Mouse (Mus musculus): ENCODE measurements around the gene Adam23. TPM values are rescaled to one million over a fixed set of nuclear protein-coding genes. Genes with fewer than 3 reads are reported as not detected.

The Adam23 gene
- total and polyA plus RNA-seq, 2 experiments = 2.8 to 25.0 TPM

GRCm38 (mm10) chr1:63478946-63479345 lies 33.3 kb downstream of the Adam23 start:
- WGBS = 79% methylated on average over 5 of the region's 5 CpGs
- no peak for TF ChIP-seq POLR2A (IDR thresholded peaks at IDR 0.05; ENCODE audit: extremely low read depth, insufficient read depth, low read length)
- TF ChIP-seq CTCF (IDR thresholded peaks at IDR 0.05; ENCODE audit: low read depth, low read length) = no peak
- no peak overlapping the region for H3K9ac ChIP-seq (ENCODE audit: low read depth, low read length)
- H3K27ac ChIP-seq (replicated peaks; ENCODE audit: insufficient read depth, low read depth, low read length) = no peak overlapping the region
- no peaks in the 10 kb centered on the region for H3K79me2 ChIP-seq (ENCODE audit: control insufficient read depth, insufficient read depth, low read length)
- no peaks in the 10 kb centered on the region for H3K36me3 ChIP-seq (ENCODE audit: control insufficient read depth, insufficient read depth, low read length)
- no peaks in the 10 kb centered on the region for H3K4me1 ChIP-seq (ENCODE audit: control insufficient read depth, insufficient read depth, low read length)
- no peak overlapping the region for H3K4me3 ChIP-seq (ENCODE audit: insufficient read depth, low read depth, low read length)
- peak; percentile 3 for DNase-seq (ENCODE audit: extremely low read depth, low read depth, low spot score)
- H3K27me3 ChIP-seq (ENCODE audit: control insufficient read depth, insufficient read depth, low read length) = no peaks in the 10 kb centered on the region

GRCm38 (mm10) chr1:63484646-63485045 lies 39.0 kb downstream of the Adam23 start:
- no peak overlapping the region for H3K27ac ChIP-seq (replicated peaks; ENCODE audit: insufficient read depth, low read depth, low read length)
- DNase-seq (ENCODE audit: extremely low read depth, low read depth, low spot score) = no peak
- H3K27me3 ChIP-seq (ENCODE audit: control insufficient read depth, insufficient read depth, low read length) = no peaks in the 10 kb centered on the region
- H3K9ac ChIP-seq (ENCODE audit: low read depth, low read length) = no peak overlapping the region
- no peaks in the 10 kb centered on the region for H3K36me3 ChIP-seq (ENCODE audit: control insufficient read depth, insufficient read depth, low read length)
- TF ChIP-seq CTCF (IDR thresholded peaks at IDR 0.05; ENCODE audit: low read depth, low read length) = no peak
- no peak for TF ChIP-seq POLR2A (IDR thresholded peaks at IDR 0.05; ENCODE audit: extremely low read depth, insufficient read depth, low read length)
- no peak overlapping the region for H3K4me3 ChIP-seq (ENCODE audit: insufficient read depth, low read depth, low read length)
- H3K79me2 ChIP-seq (ENCODE audit: control insufficient read depth, insufficient read depth, low read length) = no peaks in the 10 kb centered on the region
- WGBS = 87% methylated on average over 6 of the region's 6 CpGs
- H3K4me1 ChIP-seq (ENCODE audit: control insufficient read depth, insufficient read depth, low read length) = no peaks in the 10 kb centered on the region

GRCm38 (mm10) chr1:63486646-63487045 lies 41.0 kb downstream of the Adam23 start:
- no peaks in the 10 kb centered on the region for H3K27me3 ChIP-seq (ENCODE audit: control insufficient read depth, insufficient read depth, low read length)
- no peak overlapping the region for H3K27ac ChIP-seq (replicated peaks; ENCODE audit: insufficient read depth, low read depth, low read length)
- no peak overlapping the region for H3K9ac ChIP-seq (ENCODE audit: low read depth, low read length)
- H3K79me2 ChIP-seq (ENCODE audit: control insufficient read depth, insufficient read depth, low read length) = no peaks in the 10 kb centered on the region
- no peak overlapping the region for H3K4me3 ChIP-seq (ENCODE audit: insufficient read depth, low read depth, low read length)
- no peaks in the 10 kb centered on the region for H3K36me3 ChIP-seq (ENCODE audit: control insufficient read depth, insufficient read depth, low read length)
- no peak for DNase-seq (ENCODE audit: extremely low read depth, low read depth, low spot score)
- TF ChIP-seq CTCF (IDR thresholded peaks at IDR 0.05; ENCODE audit: low read depth, low read length) (no peak), POLR2A (IDR thresholded peaks at IDR 0.05; ENCODE audit: extremely low read depth, insufficient read depth, low read length) (no peak)
- no peaks in the 10 kb centered on the region for H3K4me1 ChIP-seq (ENCODE audit: control insufficient read depth, insufficient read depth, low read length)
- 66% methylated on average over 2 of the region's 2 CpGs for WGBS

GRCm38 (mm10) chr1:63491001-63491400 lies 45.3 kb downstream of the Adam23 start:
- H3K9ac ChIP-seq (ENCODE audit: low read depth, low read length) = no peak overlapping the region
- no peak for TF ChIP-seq CTCF (IDR thresholded peaks at IDR 0.05; ENCODE audit: low read depth, low read length)
- no peak for TF ChIP-seq POLR2A (IDR thresholded peaks at IDR 0.05; ENCODE audit: extremely low read depth, insufficient read depth, low read length)
- 44% methylated on average over 1 of the region's 1 CpGs for WGBS
- no peak overlapping the region for H3K4me3 ChIP-seq (ENCODE audit: insufficient read depth, low read depth, low read length)
- no peak overlapping the region for H3K27ac ChIP-seq (replicated peaks; ENCODE audit: insufficient read depth, low read depth, low read length)
- DNase-seq (ENCODE audit: extremely low read depth, low read depth, low spot score) = no peak
- no peaks in the 10 kb centered on the region for H3K4me1 ChIP-seq (ENCODE audit: control insufficient read depth, insufficient read depth, low read length)
- no peaks in the 10 kb centered on the region for H3K36me3 ChIP-seq (ENCODE audit: control insufficient read depth, insufficient read depth, low read length)
- H3K79me2 ChIP-seq (ENCODE audit: control insufficient read depth, insufficient read depth, low read length) = no peaks in the 10 kb centered on the region
- H3K27me3 ChIP-seq (ENCODE audit: control insufficient read depth, insufficient read depth, low read length) = no peaks in the 10 kb centered on the region

- no peaks in the 10 kb centered on the region for H3K79me2 ChIP-seq (ENCODE audit: control insufficient read depth, insufficient read depth, low read length)
- no peaks in the 10 kb centered on the region for H3K36me3 ChIP-seq (ENCODE audit: control insufficient read depth, insufficient read depth, low read length)
- TF ChIP-seq CTCF (IDR thresholded peaks at IDR 0.05; ENCODE audit: low read depth, low read length) = no peak
- no peak for TF ChIP-seq POLR2A (IDR thresholded peaks at IDR 0.05; ENCODE audit: extremely low read depth, insufficient read depth, low read length)
- H3K27me3 ChIP-seq (ENCODE audit: control insufficient read depth, insufficient read depth, low read length) = no peaks in the 10 kb centered on the region
- no peak for DNase-seq (ENCODE audit: extremely low read depth, low read depth, low spot score)
- WGBS = 79% methylated on average over 5 of the region's 5 CpGs
- no peak overlapping the region for H3K27ac ChIP-seq (replicated peaks; ENCODE audit: insufficient read depth, low read depth, low read length)
- no peak overlapping the region for H3K4me3 ChIP-seq (ENCODE audit: insufficient read depth, low read depth, low read length)
- H3K9ac ChIP-seq (ENCODE audit: low read depth, low read length) = no peak overlapping the region
- no peaks in the 10 kb centered on the region for H3K4me1 ChIP-seq (ENCODE audit: control insufficient read depth, insufficient read depth, low read length)
Measured at GRCm38 (mm10) chr1:63493325-63493724, 47.6 kb downstream of the Adam23 start.

- Histone ChIP-seq H3K4me3 (ENCODE audit: insufficient read depth, low read depth, low read length) (no peak overlapping the region), H3K27me3 (ENCODE audit: control insufficient read depth, insufficient read depth, low read length) (no peaks in the 10 kb centered on the region), H3K36me3 (ENCODE audit: control insufficient read depth, insufficient read depth, low read length) (no peaks in the 10 kb centered on the region), H3K79me2 (ENCODE audit: control insufficient read depth, insufficient read depth, low read length) (no peaks in the 10 kb centered on the region), H3K9ac (ENCODE audit: low read depth, low read length) (no peak overlapping the region), H3K4me1 (ENCODE audit: control insufficient read depth, insufficient read depth, low read length) (no peaks in the 10 kb centered on the region), H3K27ac (replicated peaks; ENCODE audit: insufficient read depth, low read depth, low read length) (no peak overlapping the region)
- WGBS = 72% methylated on average over 4 of the region's 4 CpGs
- DNase-seq (ENCODE audit: extremely low read depth, low read depth, low spot score) = no peak
- no peak for TF ChIP-seq POLR2A (IDR thresholded peaks at IDR 0.05; ENCODE audit: extremely low read depth, insufficient read depth, low read length)
- no peak for TF ChIP-seq CTCF (IDR thresholded peaks at IDR 0.05; ENCODE audit: low read depth, low read length)
Measured at GRCm38 (mm10) chr1:63507386-63507785, 61.7 kb downstream of the Adam23 start.

All from liver, adult 2 months (tissue).